Mouse (Mus musculus): ENCODE measurements around the gene Dmd.

GRCm38 (mm10) chrX:85041466-85042058, 2092.9 kb downstream of the Dmd start:
- no peak for TF ChIP-seq CTCF (IDR thresholded peaks at IDR 0.05; ENCODE audit: borderline replicate concordance, insufficient read depth, low read length)
- TF ChIP-seq POLR2A (IDR thresholded peaks at IDR 0.05; ENCODE audit: low read depth, low read length) = no peak
